Mouse (Mus musculus) limb, embryonic 11.5 days (tissue): ENCODE measurements around the gene Gstp3. TPM values are rescaled to one million over a fixed set of nuclear protein-coding genes. Genes with fewer than 3 reads are reported as not detected.

Experiments
- ATAC-seq: fragments of 200-750 bp; cut with Nextera tagmentation; 2 replicates; pipeline ENCODE4 v1.8.0; 2017; ENCODE audit warnings: low read depth; ENCODE audit not compliant: insufficient number of reproducible peaks, low FRiP score, low TSS enrichment
- DNase-seq: peaks from one replicate; pipeline ENCODE4 v3.0.0-alpha.2; 2015; ENCODE audit warnings: low spot score
- H3K27ac ChIP-seq: fragments of 300-500 bp; sonication (generic); replicated peaks from 2 replicates; pipeline ENCODE4 v1.5.1; 2014; ENCODE audit warnings: low read depth, mild to moderate bottlenecking, low read length
- H3K27me3 ChIP-seq: fragments of 300-500 bp; sonication (generic); 2 replicates; pipeline ENCODE4 v1.6.1; 2014; ENCODE audit warnings: mild to moderate bottlenecking, low read length, mixed read lengths; ENCODE audit not compliant: control insufficient read depth, insufficient read depth
- H3K36me3 ChIP-seq: fragments of 300-500 bp; sonication (generic); 2 replicates; pipeline ENCODE4 v1.6.1; 2014; ENCODE audit warnings: mild to moderate bottlenecking, low read length, moderate library complexity, mixed read lengths; ENCODE audit not compliant: control insufficient read depth, insufficient read depth
- H3K4me1 ChIP-seq: fragments of 300-500 bp; sonication (generic); 2 replicates; pipeline ENCODE4 v1.6.1; 2014; ENCODE audit warnings: low read length, mixed read lengths; ENCODE audit not compliant: control insufficient read depth, insufficient read depth
- H3K4me2 ChIP-seq: fragments of 300-500 bp; sonication (generic); 2 replicates; pipeline ENCODE4 v1.6.1; 2014; ENCODE audit warnings: low read depth, mild to moderate bottlenecking, moderate library complexity; ENCODE audit not compliant: severe bottlenecking
- H3K4me3 ChIP-seq: fragments of 300-500 bp; sonication (generic); 2 replicates; pipeline ENCODE4 v1.5.1; 2014; ENCODE audit warnings: low read depth, low read length
- H3K9ac ChIP-seq: fragments of 300-500 bp; sonication (generic); 2 replicates; pipeline ENCODE4 v1.6.1; 2014; ENCODE audit warnings: mild to moderate bottlenecking, low read length
- H3K9me3 ChIP-seq: fragments of 300-500 bp; sonication (generic); 2 replicates; pipeline ENCODE4 v1.6.1; 2016; ENCODE audit warnings: low read length; ENCODE audit not compliant: control insufficient read depth
- WGBS: fragments of 180-500 bp; shearing (Covaris S2); extraction: QIAGEN DNeasy Blood & Tissue Kit; methylation state at CpG from one replicate; pipeline ENCODE4 v1.1.7; 2014; 5-methylcytosine and 5-hydroxymethylcytosine counted together
- polyA plus RNA-seq: library from polyadenylated mRNA; unstranded; fragments of >200 nt; fragmentation: Nextera tagmentation; extraction: Ambion mirVana; gene quantifications from 2 replicates; pipeline ENCODE4 v1.2.1, GENCODE M21; 2014

Gstp3 gene
- polyA plus RNA-seq: 0.23 TPM in 1 of 2 replicates, not detected in the other

- H3K27ac ChIP-seq: no peak within 1 kb of the TSS
- H3K36me3 ChIP-seq: no peaks in the 10 kb centered on the region
- no peaks in the 10 kb centered on the region for H3K4me1 ChIP-seq
- H3K27me3 ChIP-seq: no peaks in the 10 kb centered on the region
- DNase-seq (no peak), ATAC-seq (no peak)
- H3K4me3 ChIP-seq: no peak within 1 kb of the TSS
- no peak within 1 kb of the TSS for H3K9ac ChIP-seq
- 82% methylated on average over 15 of the region's 15 CpGs for WGBS
- H3K9me3 ChIP-seq: no peaks in the 10 kb centered on the region
- no peak within 1 kb of the TSS for H3K4me2 ChIP-seq
Observed at GRCm38 (mm10) chr19:4059069-4059740, at the start of gene Gstp3. Gstp3 (minus strand) TSS chr19:4059569.

- Histone ChIP-seq H3K4me3 (no peak overlapping the region), H3K27me3 (no peaks in the 10 kb centered on the region), H3K4me1 (peaks cover 7% of the 10 kb centered on the region), H3K4me2 (no peak overlapping the region), H3K36me3 (peaks cover 8% of the 10 kb centered on the region; the same call in 1 of the 2 replicates), H3K9me3 (no peaks in the 10 kb centered on the region), H3K9ac (no peak overlapping the region), H3K27ac (no peak overlapping the region)
- DNase-seq: no peak
- no peak for ATAC-seq
- whole genome bisulfite sequencing: 88% methylated on average over 9 of the region's 9 CpGs
Observed at GRCm38 (mm10) chr19:4108535-4108934, 49.2 kb upstream of the Gstp3 start.

GRCm38 (mm10) chr19:4106654-4107053 is 47.3 kb upstream of the Gstp3 start:
- no peak overlapping the region for H3K9ac ChIP-seq
- H3K4me3 ChIP-seq: no peak overlapping the region
- H3K27ac ChIP-seq: no peak overlapping the region
- peaks cover 6% of the 10 kb centered on the region for H3K27me3 ChIP-seq
- H3K4me1 ChIP-seq: peaks cover 3% of the 10 kb centered on the region; the same call in 1 of the 2 replicates
- 93% methylated on average over 14 of the region's 14 CpGs for WGBS
- DNase-seq: no peak
- no peak overlapping the region for H3K4me2 ChIP-seq
- no peaks in the 10 kb centered on the region for H3K36me3 ChIP-seq
- ATAC-seq: no peak
- no peaks in the 10 kb centered on the region for H3K9me3 ChIP-seq

- Histone ChIP-seq H3K9me3 (no peaks in the 10 kb centered on the region), H3K4me3 (no peak overlapping the region), H3K27me3 (peaks cover 21% of the 10 kb centered on the region), H3K27ac (no peak overlapping the region), H3K4me1 (peaks cover 14% of the 10 kb centered on the region), H3K9ac (no peak overlapping the region), H3K36me3 (no peaks in the 10 kb centered on the region), H3K4me2 (no peak overlapping the region)
- no peak for ATAC-seq
- WGBS: 88% methylated on average over 16 of the region's 16 CpGs
- DNase-seq: no peak
Observed at GRCm38 (mm10) chr19:4104675-4105194, 45.4 kb upstream of the Gstp3 start.

GRCm38 (mm10) chr19:4103792-4104191 is 44.4 kb upstream of the Gstp3 start:
- Histone ChIP-seq H3K27ac (no peak overlapping the region), H3K4me3 (no peak overlapping the region), H3K4me2 (no peak overlapping the region), H3K9ac (no peak overlapping the region), H3K9me3 (no peaks in the 10 kb centered on the region), H3K36me3 (no peaks in the 10 kb centered on the region), H3K27me3 (peaks cover 22% of the 10 kb centered on the region), H3K4me1 (peaks cover 22% of the 10 kb centered on the region)
- no peak for ATAC-seq
- DNase-seq: no peak
- 53% methylated on average over 3 of the region's 3 CpGs for WGBS

GRCm38 (mm10) chr19:4103294-4103693 is 43.9 kb upstream of the Gstp3 start:
- Histone ChIP-seq H3K9me3 (no peaks in the 10 kb centered on the region), H3K4me1 (peaks cover 24% of the 10 kb centered on the region), H3K4me2 (no peak overlapping the region), H3K9ac (no peak overlapping the region), H3K27me3 (peaks cover 22% of the 10 kb centered on the region), H3K4me3 (no peak overlapping the region), H3K27ac (no peak overlapping the region), H3K36me3 (no peaks in the 10 kb centered on the region)
- DNase-seq: no peak
- WGBS: 94% methylated on average over 18 of the region's 18 CpGs
- no peak for ATAC-seq

GRCm38 (mm10) chr19:4102626-4103025 is 43.3 kb upstream of the Gstp3 start:
- no peak for DNase-seq

GRCm38 (mm10) chr19:4102049-4102448 is 42.7 kb upstream of the Gstp3 start:
- Histone ChIP-seq H3K4me2 (no peak overlapping the region), H3K9ac (no peak overlapping the region), H3K36me3 (no peaks in the 10 kb centered on the region), H3K4me1 (peaks cover 24% of the 10 kb centered on the region), H3K27ac (no peak overlapping the region), H3K9me3 (no peaks in the 10 kb centered on the region), H3K27me3 (peaks cover 22% of the 10 kb centered on the region), H3K4me3 (no peak overlapping the region)
- ATAC-seq (no peak), DNase-seq (no peak)
- 92% methylated on average over 2 of the region's 2 CpGs for WGBS

More at GRCm38 (mm10) chr19:4102626-4103025, 43.3 kb upstream of the Gstp3 start:
- peaks cover 24% of the 10 kb centered on the region for H3K4me1 ChIP-seq
- H3K9me3 ChIP-seq: no peaks in the 10 kb centered on the region
- peaks cover 22% of the 10 kb centered on the region for H3K27me3 ChIP-seq
- no peak for ATAC-seq
- H3K4me2 ChIP-seq: no peak overlapping the region
- H3K4me3 ChIP-seq: no peak overlapping the region
- H3K36me3 ChIP-seq: no peaks in the 10 kb centered on the region
- WGBS: 95% methylated on average over 12 of the region's 12 CpGs
- no peak overlapping the region for H3K27ac ChIP-seq
- no peak overlapping the region for H3K9ac ChIP-seq
